Mouse (Mus musculus) bone marrow macrophage, adult 2 months (primary cell): ENCODE measurements around the gene Lipe. TPM values are rescaled to one million over a fixed set of nuclear protein-coding genes. Genes with fewer than 3 reads are reported as not detected.

Experiments
- H3K27ac ChIP-seq: 2 replicates; pipeline ENCODE4 v1.5.1; 2012; ENCODE audit warnings: low read depth, low read length; ENCODE audit not compliant: insufficient read depth
- H3K4me1 ChIP-seq: 2 replicates; pipeline ENCODE4 v1.6.1; 2012; ENCODE audit warnings: low read length; ENCODE audit not compliant: control insufficient read depth, insufficient read depth
- H3K4me3 ChIP-seq: 2 replicates; pipeline ENCODE4 v1.5.1; 2012; ENCODE audit warnings: mild to moderate bottlenecking, low read length, moderate library complexity; ENCODE audit not compliant: insufficient read depth
- CTCF ChIP-seq: IDR thresholded peaks from 2 replicates; pipeline ENCODE4 v1.5.1; 2012; ENCODE audit warnings: low read depth, mild to moderate bottlenecking, low read length, moderate library complexity
- POLR2A ChIP-seq: IDR thresholded peaks from 2 replicates; pipeline ENCODE4 v1.6.1; 2012; ENCODE audit warnings: mild to moderate bottlenecking, low read depth, low read length, borderline replicate concordance
- polyA plus RNA-seq: library from polyadenylated mRNA; stranded (reverse); fragments of >200 nt; gene quantifications from 2 replicates; pipeline ENCODE4 v1.2.4, GENCODE M21; 2012; ENCODE audit not compliant: missing spikeins, insufficient read depth, insufficient read length

The Lipe gene
- polyA plus RNA-seq, 1 experiment: 37.1 TPM

GRCm38 (mm10) chr7:25396621-25397020 is 1.9 kb downstream of the Lipe start:
- peak overlapping the region; percentile 64 for H3K27ac ChIP-seq
- H3K4me1 ChIP-seq: peaks cover 19% of the 10 kb centered on the region
- no peak overlapping the region for H3K4me3 ChIP-seq
- TF ChIP-seq POLR2A (no peak), CTCF (no peak)

- H3K27ac ChIP-seq: peak overlapping the region; percentile 82
- H3K4me1 ChIP-seq: peaks cover 19% of the 10 kb centered on the region
- no peak for TF ChIP-seq POLR2A
- TF ChIP-seq CTCF: no peak
- H3K4me3 ChIP-seq: peak overlapping the region; percentile 80
These were observed 2.7 kb downstream of the Lipe start for GRCm38 (mm10) chr7:25395558-25396521.

DNA sequence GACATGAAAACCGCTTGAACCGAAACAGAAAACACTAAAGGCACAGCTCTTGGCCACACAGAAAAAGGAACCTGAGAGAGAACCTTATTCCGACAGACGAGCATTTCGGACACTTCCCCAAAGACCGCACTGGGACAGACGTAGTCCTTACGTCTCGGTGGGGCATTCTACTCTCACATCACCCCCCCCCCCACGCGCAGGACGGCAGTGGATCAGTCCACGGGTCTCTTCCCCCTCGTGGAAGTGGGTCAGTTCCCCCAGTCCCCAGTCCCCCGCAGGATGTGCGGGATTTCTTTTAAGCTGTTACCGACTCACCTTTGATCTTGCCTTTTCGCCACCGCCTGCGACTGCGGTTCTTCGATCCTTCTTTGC is 3.3 kb downstream of the Lipe start:
- H3K27ac ChIP-seq: peak overlapping the region; percentile 82
- peak overlapping the region; percentile 80 for H3K4me3 ChIP-seq
- no peak for TF ChIP-seq CTCF
- TF ChIP-seq POLR2A: no peak
- peaks cover 19% of the 10 kb centered on the region for H3K4me1 ChIP-seq

- Histone ChIP-seq H3K4me3 (peak overlapping the region; percentile 80), H3K4me1 (peaks cover 19% of the 10 kb centered on the region), H3K27ac (peak overlapping the region; percentile 82)
- TF ChIP-seq POLR2A (no peak), CTCF (no peak)
These were observed 3.8 kb downstream of the Lipe start for GRCm38 (mm10) chr7:25394754-25395153.

DNA sequence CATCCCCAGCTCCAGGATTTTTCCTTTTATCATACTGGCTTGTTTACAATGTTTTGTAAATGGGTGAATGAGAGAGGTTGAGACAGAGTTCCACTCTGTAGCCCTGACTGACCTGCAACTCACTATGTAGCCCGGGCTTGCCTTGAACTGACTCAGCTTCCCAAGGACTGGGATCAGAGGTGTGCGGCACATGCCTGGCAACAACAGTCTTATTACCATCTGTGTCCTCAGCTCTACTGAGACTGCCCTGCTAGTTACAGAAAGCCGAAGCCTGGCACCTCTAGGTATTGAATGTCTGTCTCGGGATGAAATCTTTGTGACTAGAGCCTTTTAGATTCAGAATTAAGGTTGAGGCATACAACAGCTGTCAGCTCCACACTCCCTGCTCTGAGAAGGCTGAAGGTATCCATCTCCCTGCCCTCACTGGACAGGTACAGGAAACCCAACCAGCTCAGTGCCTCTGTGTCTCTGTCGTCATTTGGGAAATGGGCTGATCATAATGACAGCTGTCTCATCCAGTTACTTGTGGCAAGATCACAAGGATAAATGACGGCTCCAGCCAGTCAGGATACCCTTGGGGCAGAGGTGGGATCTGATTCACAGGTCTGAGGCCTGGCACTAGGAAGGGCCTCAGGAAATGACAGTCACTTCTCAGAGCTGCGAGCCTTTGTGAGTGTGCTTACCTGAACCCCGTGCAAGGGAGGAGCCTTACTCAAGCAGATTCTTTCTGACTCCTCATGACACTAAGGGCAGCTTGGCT is 4.9 kb downstream of the Lipe start:
- no peak overlapping the region for H3K27ac ChIP-seq
- TF ChIP-seq POLR2A: no peak
- peak overlapping the region; percentile 80; the same call in 1 of the 2 replicates for H3K4me3 ChIP-seq
- peaks cover 19% of the 10 kb centered on the region for H3K4me1 ChIP-seq

GRCm38 (mm10) chr7:25392851-25393250 is 5.7 kb downstream of the Lipe start:
- peaks cover 19% of the 10 kb centered on the region for H3K4me1 ChIP-seq
- no peak for TF ChIP-seq POLR2A
- no peak for TF ChIP-seq CTCF
- no peak overlapping the region for H3K4me3 ChIP-seq
- H3K27ac ChIP-seq: no peak overlapping the region

- no peak for TF ChIP-seq CTCF
- TF ChIP-seq POLR2A: no peak
These were observed 6.6 kb downstream of the Lipe start for GRCm38 (mm10) chr7:25391856-25392453.

GRCm38 (mm10) chr7:25390986-25391385 is 7.5 kb downstream of the Lipe start:
- Histone ChIP-seq H3K4me3 (no peak overlapping the region), H3K4me1 (peaks cover 28% of the 10 kb centered on the region), H3K27ac (no peak overlapping the region)
- TF ChIP-seq CTCF (no peak), POLR2A (no peak)

More at GRCm38 (mm10) chr7:25391856-25392453, 6.6 kb downstream of the Lipe start:
- Histone ChIP-seq H3K4me1 (peaks cover 23% of the 10 kb centered on the region), H3K4me3 (no peak overlapping the region), H3K27ac (no peak overlapping the region)

GRCm38 (mm10) chr7:25390054-25390770 is 8.3 kb downstream of the Lipe start:
- no peak for TF ChIP-seq CTCF
- TF ChIP-seq POLR2A: no peak
- Histone ChIP-seq H3K27ac (no peak overlapping the region), H3K4me1 (peaks cover 34% of the 10 kb centered on the region), H3K4me3 (no peak overlapping the region)

DNA sequence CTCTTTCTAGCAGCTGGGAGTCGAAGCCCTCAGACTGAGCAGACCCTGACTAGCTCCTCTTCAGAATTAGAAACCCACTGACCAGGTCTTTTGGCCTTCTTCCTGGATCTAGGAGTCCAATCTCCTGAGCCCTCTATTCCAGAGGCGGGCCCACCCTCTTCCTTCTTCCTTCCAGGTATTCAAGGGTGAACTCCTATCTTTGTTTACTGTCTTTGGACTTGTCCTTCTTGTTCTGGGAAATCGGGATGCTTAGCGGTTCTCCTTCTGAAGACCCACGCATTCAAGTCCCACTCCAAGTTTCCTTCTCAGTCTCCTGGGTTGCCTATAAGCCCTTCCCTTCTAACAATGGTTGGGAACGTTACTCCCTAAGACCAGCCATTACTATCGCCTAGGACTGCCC is 9.6 kb downstream of the Lipe start:
- TF ChIP-seq POLR2A: no peak
- no peak for TF ChIP-seq CTCF
- no peak overlapping the region for H3K4me3 ChIP-seq
- peaks cover 36% of the 10 kb centered on the region for H3K4me1 ChIP-seq
- H3K27ac ChIP-seq: no peak overlapping the region
